Mouse (Mus musculus): ENCODE data around the gene Ssh1. TPM values are rescaled to one million over a fixed set of nuclear protein-coding genes. Genes with fewer than 3 reads are reported as not detected.

Ssh1 gene
- polyA plus RNA-seq, 1 experiment = 12.1 TPM

GRCm38 (mm10) chr5:113901074-113901571 lies 92.6 kb downstream of the Ssh1 start:
- DNase-seq (ENCODE audit: extremely low spot score in 1 of 2, low spot score in 1 of 2) = peak in 1 of 2 experiments; percentile 68

- no peak for DNase-seq (ENCODE audit: extremely low spot score in 1 of 2, low spot score in 1 of 2)
Measured at GRCm38 (mm10) chr5:113899543-113899942, 94.2 kb downstream of the Ssh1 start.

- DNase-seq (ENCODE audit: extremely low spot score in 1 of 2, low spot score in 1 of 2) = no peak
Measured at GRCm38 (mm10) chr5:113892005-113892404, 101.7 kb downstream of the Ssh1 start.

GRCm38 (mm10) chr5:113890874-113891273 lies 102.8 kb downstream of the Ssh1 start:
- DNase-seq (ENCODE audit: extremely low spot score in 1 of 2, low spot score in 1 of 2) = no peak

GRCm38 (mm10) chr5:113889912-113890311 lies 103.8 kb downstream of the Ssh1 start:
- no peak for DNase-seq (ENCODE audit: extremely low spot score in 1 of 2, low spot score in 1 of 2)

- DNase-seq (ENCODE audit: extremely low spot score in 1 of 2, low spot score in 1 of 2) = no peak
Measured at GRCm38 (mm10) chr5:113889181-113889906, 104.3 kb downstream of the Ssh1 start.

GRCm38 (mm10) chr5:113888186-113888795 lies 105.4 kb downstream of the Ssh1 start:
- no peak for DNase-seq (ENCODE audit: extremely low spot score in 1 of 2, low spot score in 1 of 2)

GRCm38 (mm10) chr5:113887132-113887531 lies 106.6 kb downstream of the Ssh1 start:
- DNase-seq (ENCODE audit: extremely low spot score in 1 of 2, low spot score in 1 of 2) = no peak

Other genes starting within 250 kb of the Ssh1 start
- 39.0 and 44.1 TPM in 2 replicates for gene Sart3, start 221.4 kb downstream of the Ssh1 start, polyA plus RNA-seq (2012; rRNA removed)
- 202 and 208 TPM in 2 replicates for gene Iscu, start 221.1 kb downstream of the Ssh1 start, polyA plus RNA-seq (2012; rRNA removed)
- 17.6 and 22.6 TPM in 2 replicates for gene Tmem119, start 193.4 kb downstream of the Ssh1 start, polyA plus RNA-seq (2012; rRNA removed)
- gene Selplg, start 161.2 kb downstream of the Ssh1 start, polyA plus RNA-seq (2012; rRNA removed) = 34.0 and 40.3 TPM in 2 replicates
- gene Coro1c, start 85.1 kb downstream of the Ssh1 start, polyA plus RNA-seq (2012; rRNA removed) = 74.9 and 84.3 TPM in 2 replicates
- 0.15 and 0.18 TPM in 2 replicates for gene Dao, start 9.8 kb upstream of the Ssh1 start, polyA plus RNA-seq (2012; rRNA removed)
- gene Usp30, start 71.6 kb upstream of the Ssh1 start, polyA plus RNA-seq (2012; rRNA removed) = 31.5 and 34.5 TPM in 2 replicates
- gene Svop, start 97.7 kb upstream of the Ssh1 start, polyA plus RNA-seq (2012; rRNA removed) = 105 and 113 TPM in 2 replicates
- 8.7 and 10.0 TPM in 2 replicates for gene Alkbh2, start 134.3 kb upstream of the Ssh1 start, polyA plus RNA-seq (2012; rRNA removed)
- 5.4 and 5.9 TPM in 2 replicates for gene Ung, start 136.5 kb upstream of the Ssh1 start, polyA plus RNA-seq (2012; rRNA removed)
- 3.3 and 3.7 TPM in 2 replicates for gene Acacb, start 152.6 kb upstream of the Ssh1 start, polyA plus RNA-seq (2012; rRNA removed)